Mouse (Mus musculus): Measurements from ENCODE around the gene Actr1a.

Gene Actr1a

GRCm38 (mm10) chr19:46350168-46350932 is 45.2 kb downstream of the Actr1a start, which contains the start of gene 2310034G01Rik:
2310034G01Rik (minus strand) TSS chr19:46350302.
- DNase-seq (ENCODE audit: low spot score), result no peak

- DNase-seq (ENCODE audit: low spot score), result no peak
Observed at GRCm38 (mm10) chr19:46349550-46349949, 46.0 kb downstream of the Actr1a start.

GRCm38 (mm10) chr19:46348761-46349458 is 46.6 kb downstream of the Actr1a start:
- DNase-seq (ENCODE audit: low spot score), result peak; percentile 88

GRCm38 (mm10) chr19:46347936-46348668 is 47.4 kb downstream of the Actr1a start:
- no peak for DNase-seq (ENCODE audit: low spot score)

GRCm38 (mm10) chr19:46347146-46347545 is 48.4 kb downstream of the Actr1a start:
- no peak for DNase-seq (ENCODE audit: low spot score)

- DNase-seq (ENCODE audit: low spot score), result no peak
Observed at GRCm38 (mm10) chr19:46344710-46345419, 50.7 kb downstream of the Actr1a start.

GRCm38 (mm10) chr19:46339287-46339971 is 56.1 kb downstream of the Actr1a start:
- DNase-seq (ENCODE audit: low spot score), result no peak

GRCm38 (mm10) chr19:46338942-46339286 is 56.6 kb downstream of the Actr1a start:
- DNase-seq (ENCODE audit: low spot score), result no peak

GRCm38 (mm10) chr19:46338331-46338936 is 57.1 kb downstream of the Actr1a start, which contains the start of gene Cuedc2:
Cuedc2 (minus strand) TSS chr19:46338702.
- DNase-seq (ENCODE audit: low spot score), result peak; percentile 94

GRCm38 (mm10) chr19:46337719-46338330 is 57.7 kb downstream of the Actr1a start:
- DNase-seq (ENCODE audit: low spot score), result no peak

- no peak for DNase-seq (ENCODE audit: low spot score)
Observed at GRCm38 (mm10) chr19:46333906-46334305, 61.6 kb downstream of the Actr1a start.

- no peak for DNase-seq (ENCODE audit: low spot score)
Observed at GRCm38 (mm10) chr19:46332721-46333339, 62.7 kb downstream of the Actr1a start.

GRCm38 (mm10) chr19:46331936-46332335 is 63.6 kb downstream of the Actr1a start:
- no peak for DNase-seq (ENCODE audit: low spot score)

GRCm38 (mm10) chr19:46331326-46331725 is 64.2 kb downstream of the Actr1a start:
- DNase-seq (ENCODE audit: low spot score), result no peak

GRCm38 (mm10) chr19:46330696-46331095 is 64.9 kb downstream of the Actr1a start:
- no peak for DNase-seq (ENCODE audit: low spot score)

GRCm38 (mm10) chr19:46329951-46330350 is 65.6 kb downstream of the Actr1a start:
- no peak for DNase-seq (ENCODE audit: low spot score)

- no peak for DNase-seq (ENCODE audit: low spot score)
Observed at GRCm38 (mm10) chr19:46329031-46329641, 66.4 kb downstream of the Actr1a start.

GRCm38 (mm10) chr19:46328081-46329030 is 67.2 kb downstream of the Actr1a start, which contains the start of gene Fbxl15:
Fbxl15 (plus strand) TSS chr19:46328184.
- peak; percentile 93 for DNase-seq (ENCODE audit: low spot score)

Measured in left cerebral cortex, adult 11 months (tissue).